Comparison of ENCODE assay signal across 26 mouse cellular contexts in genomic region chr10:75915557-75915956, GRCm38 (mm10). TPM values are rescaled to one million over a fixed set of nuclear protein-coding genes. Genes with fewer than 3 reads are reported as not detected.
A peak's percentile ranks its signal among the peaks of the same experiment; 100 is the strongest.
DNase-seq lines count a peak whose midpoint lies in the region; ATAC-seq and TF ChIP-seq lines count a peak whose summit lies in the region.
"Had no signal": no experiment of that assay in that cellular context is flagged by ENCODE, and none has a peak within 500 bp of the region (broad histone marks: within the 10 kb centered on the region; RNA-seq: fewer than 3 reads in every experiment).

No protein-coding gene starts in this region.

- H3K4me3 ChIP-seq in heart, embryonic 11.5 days (ENCODE audit: low read depth, low read length) = no peak overlapping the region
- no peak overlapping the region for H3K4me3 ChIP-seq in liver, adult 2 months (ENCODE audit: insufficient read depth, low read depth, low read length)
- no peak overlapping the region for H3K4me3 ChIP-seq in liver, embryonic 11.5 days (ENCODE audit: low read depth, low read length)
- H3K4me3 ChIP-seq: forebrain, embryonic 12.5 days; forebrain, embryonic 15.5 days; heart, embryonic 13.5 days had no signal

- H3K36me3 ChIP-seq in heart, embryonic 11.5 days (ENCODE audit: control insufficient read depth, insufficient read depth, low read length) = peaks cover 33% of the 10 kb centered on the region
- H3K36me3 ChIP-seq in liver, adult 2 months (ENCODE audit: control insufficient read depth, insufficient read depth, low read length) = 0 out of 2 replicates have a peak, but pooled peaks cover 2% of the 10 kb centered on the region
- H3K36me3 ChIP-seq in liver, embryonic 11.5 days (ENCODE audit: control insufficient read depth, insufficient read depth, low read length) = peaks cover 38% of the 10 kb centered on the region

- H3K9me3 ChIP-seq in heart, embryonic 11.5 days (replicated peaks; ENCODE audit: control insufficient read depth, low read length) = no peaks in the 10 kb centered on the region
- no peaks in the 10 kb centered on the region for H3K9me3 ChIP-seq in liver, embryonic 11.5 days (ENCODE audit: control insufficient read depth, low read length)
- H3K9me3 ChIP-seq: forebrain, embryonic 12.5 days; forebrain, embryonic 15.5 days; heart, embryonic 13.5 days had no signal

- H3K27me3 ChIP-seq in heart, embryonic 11.5 days (ENCODE audit: control insufficient read depth, insufficient read depth, low read length) = no peaks in the 10 kb centered on the region
- H3K27me3 ChIP-seq in liver, adult 2 months (ENCODE audit: control insufficient read depth, insufficient read depth, low read length) = no peaks in the 10 kb centered on the region
- H3K27me3 ChIP-seq in liver, embryonic 11.5 days (replicated peaks; ENCODE audit: control insufficient read depth, insufficient read depth, low read length) = no peaks in the 10 kb centered on the region
- H3K27me3 ChIP-seq: forebrain, embryonic 12.5 days; forebrain, embryonic 15.5 days; heart, embryonic 13.5 days had no signal

- WGBS in heart, embryonic 11.5 days (ENCODE audit: insufficient replicate concordance) = 45% methylated on average over 7 of the region's 7 CpGs
- 90% methylated on average over 7 of the region's 7 CpGs for WGBS in liver, adult 2 months
- 81% methylated on average over 7 of the region's 7 CpGs for WGBS in liver, embryonic 11.5 days

- peaks cover 17% of the 10 kb centered on the region for H3K79me2 ChIP-seq in liver, adult 2 months (ENCODE audit: control insufficient read depth, insufficient read depth, low read length)

- no peak for DNase-seq in heart, adult 9 months (ENCODE audit: low spot score in 2 of 2)
- no peak for DNase-seq in liver, adult 2 months (ENCODE audit: extremely low read depth, low read depth, low spot score)
- no peak for DNase-seq in liver, embryonic 11.5 days (ENCODE audit: low spot score)
- DNase-seq in lung, postnatal 36 days = peak; percentile 60
- DNase-seq in lung, postnatal 4 days = no peak
- DNase-seq in right cerebral cortex, postnatal 4 days = no peak
- DNase-seq: adrenal gland, adult 8-10 months; adrenal gland, postnatal 25 days; cerebellum, adult 11-12 months; cerebellum, adult 8-10 months; cerebellum, postnatal 10 days; cerebellum, postnatal 36 days; embryo, embryonic 11 days; gastrocnemius, postnatal 10 days; gastrocnemius, postnatal 36 days; heart, postnatal 4 days had no signal

- no peak overlapping the region for H3K4me2 ChIP-seq in heart, embryonic 11.5 days
- no peak overlapping the region for H3K4me2 ChIP-seq in liver, embryonic 11.5 days
- H3K4me2 ChIP-seq: forebrain, embryonic 12.5 days; forebrain, embryonic 15.5 days; heart, embryonic 13.5 days; hindbrain, embryonic 14.5 days had no signal

- peak overlapping the region; percentile 35; the same call in 1 of the 2 replicates for H3K27ac ChIP-seq in heart, embryonic 11.5 days (ENCODE audit: low read depth, low read length)
- no peak overlapping the region for H3K27ac ChIP-seq in liver, adult 2 months (replicated peaks; ENCODE audit: insufficient read depth, low read depth, low read length)
- no peak overlapping the region for H3K27ac ChIP-seq in liver, embryonic 11.5 days (ENCODE audit: low read depth, low read length)
- H3K27ac ChIP-seq: forebrain, embryonic 12.5 days; forebrain, embryonic 15.5 days; heart, embryonic 13.5 days; hindbrain, embryonic 14.5 days; hindbrain, postnatal 0 days had no signal

- TF ChIP-seq CTCF in liver, adult 2 months (IDR thresholded peaks at IDR 0.05; ENCODE audit: low read depth, low read length) = no peak

- no peak overlapping the region for H3K9ac ChIP-seq in heart, embryonic 11.5 days (ENCODE audit: low read depth, low read length)
- peak overlapping the region; percentile 11; the same call in 1 of the 2 replicates for H3K9ac ChIP-seq in liver, adult 2 months (ENCODE audit: low read depth, low read length)
- H3K9ac ChIP-seq in liver, embryonic 11.5 days (ENCODE audit: low read depth, low read length) = no peak overlapping the region
- H3K9ac ChIP-seq: forebrain, embryonic 12.5 days; forebrain, embryonic 15.5 days; heart, embryonic 13.5 days; hindbrain, embryonic 14.5 days had no signal

- no peak for TF ChIP-seq POLR2A in liver, adult 2 months (IDR thresholded peaks at IDR 0.05; ENCODE audit: extremely low read depth, insufficient read depth, low read length)

- H3K4me1 ChIP-seq in heart, embryonic 11.5 days (ENCODE audit: control insufficient read depth, insufficient read depth, low read length) = peaks cover 26% of the 10 kb centered on the region
- H3K4me1 ChIP-seq in liver, adult 2 months (ENCODE audit: control insufficient read depth, insufficient read depth, low read length) = 0 out of 2 replicates have a peak, but pooled peaks cover 1% of the 10 kb centered on the region
- peaks cover 10% of the 10 kb centered on the region for H3K4me1 ChIP-seq in liver, embryonic 11.5 days (replicated peaks; ENCODE audit: control insufficient read depth, insufficient read depth, low read length)

- ATAC-seq in heart, embryonic 11.5 days (replicated peaks; ENCODE audit: insufficient number of reproducible peaks, low FRiP score, low TSS enrichment) = no peak
- ATAC-seq in liver, embryonic 11.5 days (replicated peaks; ENCODE audit: low FRiP score) = no peak
- ATAC-seq: activated CD4-positive, CD25-positive, alpha-beta regulatory T cell, adult 4 months; CD4-positive, CD25-positive, alpha-beta regulatory T cell, adult 4 months; forebrain, embryonic 15.5 days; hindbrain, postnatal 0 days; inflammation-experienced regulatory T-cells, adult 6 months had no signal

RNA-seq across cellular contexts. Expression of gene Smarcb1, which starts 5.9 kb away (rescaled TPM):
- 131 and 139 TPM in 2 replicates for polyA plus RNA-seq in heart, embryonic 11.5 days (2014; fragmentation: Nextera tagmentation; extraction: Ambion mirVana)
- total RNA-seq in liver, adult 2 months (2014; rRNA removed) = 10.9 and 13.6 TPM in 2 replicates
- polyA plus RNA-seq in liver, adult 2 months (2012; rRNA removed) = 15.9 and 18.1 TPM in 2 replicates
- polyA plus RNA-seq in liver, embryonic 11.5 days (2014; fragmentation: Nextera tagmentation; extraction: Ambion mirVana) = 157 and 162 TPM in 2 replicates

RNA-seq across cellular contexts. Expression of gene Chchd10, which starts 17.4 kb away (rescaled TPM):
- 414 and 441 TPM in 2 replicates for polyA plus RNA-seq in heart, embryonic 11.5 days (2014; fragmentation: Nextera tagmentation; extraction: Ambion mirVana)
- total RNA-seq in liver, adult 2 months (2014; rRNA removed) = 657 and 788 TPM in 2 replicates
- 1,775 and 1,843 TPM in 2 replicates for polyA plus RNA-seq in liver, adult 2 months (2012; rRNA removed)
- 103 and 113 TPM in 2 replicates for polyA plus RNA-seq in liver, embryonic 11.5 days (2014; fragmentation: Nextera tagmentation; extraction: Ambion mirVana)

RNA-seq across cellular contexts. Expression of gene Mmp11, which starts 20.7 kb away (rescaled TPM):
- 17.5 and 26.0 TPM in 2 replicates for polyA plus RNA-seq in heart, embryonic 11.5 days (2014; fragmentation: Nextera tagmentation; extraction: Ambion mirVana)
- total RNA-seq in liver, adult 2 months (2014; rRNA removed) = 0.18 and 1.5 TPM in 2 replicates
- polyA plus RNA-seq in liver, adult 2 months (2012; rRNA removed) = 1.4 and 1.6 TPM in 2 replicates
- polyA plus RNA-seq in liver, embryonic 11.5 days (2014; fragmentation: Nextera tagmentation; extraction: Ambion mirVana) = 15.2 and 16.6 TPM in 2 replicates

RNA-seq across cellular contexts. Expression of gene Derl3, which starts 22.3 kb away (rescaled TPM):
- polyA plus RNA-seq in heart, embryonic 11.5 days (2014; fragmentation: Nextera tagmentation; extraction: Ambion mirVana) = 2.4 and 3.4 TPM in 2 replicates
- 2.1 and 6.4 TPM in 2 replicates for total RNA-seq in liver, adult 2 months (2014; rRNA removed)
- 6.4 and 15.0 TPM in 2 replicates for polyA plus RNA-seq in liver, adult 2 months (2012; rRNA removed)
- polyA plus RNA-seq in liver, embryonic 11.5 days (2014; fragmentation: Nextera tagmentation; extraction: Ambion mirVana) = 4.0 and 5.1 TPM in 2 replicates
- total RNA-seq: gastrocnemius, postnatal 36 days had no signal

RNA-seq across cellular contexts. Expression of gene Gm867, which starts 24.9 kb away (rescaled TPM):
- polyA plus RNA-seq in heart, embryonic 11.5 days (2014; fragmentation: Nextera tagmentation; extraction: Ambion mirVana) = 2.3 and 2.8 TPM in 2 replicates
- total RNA-seq in liver, adult 2 months (2014; rRNA removed) = 0.09 TPM in 1 of 2 replicates, not detected in the other
- 0.11 TPM in 1 of 2 replicates, not detected in the other for polyA plus RNA-seq in liver, adult 2 months (2012; rRNA removed)
- polyA plus RNA-seq in liver, embryonic 11.5 days (2014; fragmentation: Nextera tagmentation; extraction: Ambion mirVana) = 3.2 and 3.4 TPM in 2 replicates
- total RNA-seq: gastrocnemius, postnatal 36 days; heart, adult 8-10 months; heart, postnatal 4 days had no signal
- polyA plus RNA-seq: activated CD4-positive, CD25-positive, alpha-beta regulatory T cell, adult 4 months; inflammation-experienced regulatory T-cells, adult 6 months had no signal
